Mouse (Mus musculus) heart, embryonic 14.5 days (tissue): ENCODE results near the gene Pamr1. TPM values are rescaled to one million over a fixed set of nuclear protein-coding genes. Genes with fewer than 3 reads are reported as not detected.

Source experiments
- ATAC-seq: fragments of 200-750 bp; cut with Nextera tagmentation; 2 replicates; pipeline ENCODE4 v1.8.0; 2017; ENCODE audit warnings: low read depth, moderate TSS enrichment; ENCODE audit not compliant: insufficient number of reproducible peaks, insufficient read depth, low FRiP score
- H3K27ac ChIP-seq, 2 experiments: fragments of 200-500 bp in 1 of 2; fragments of 300-500 bp in 1 of 2; sonication (generic) in 1 of 2; replicated peaks in 1 of 2; 2 replicates each; pipeline ENCODE4 v1.5.1; 2012 to 2014; ENCODE audit warnings: low read depth in 2 of 2, low read length in 2 of 2, control low read depth in 1 of 2, mild to moderate bottlenecking in 1 of 2, mixed read lengths in 1 of 2; ENCODE audit not compliant: control insufficient read depth in 1 of 2, insufficient read depth in 1 of 2
- H3K27me3 ChIP-seq: fragments of 300-500 bp; sonication (generic); 2 replicates; pipeline ENCODE4 v1.6.1; 2014; ENCODE audit warnings: mild to moderate bottlenecking, low read length, control low read depth; ENCODE audit not compliant: control insufficient read depth, insufficient read depth
- H3K36me3 ChIP-seq: fragments of 300-500 bp; sonication (generic); 2 replicates; pipeline ENCODE4 v1.6.1; 2014; ENCODE audit warnings: mild to moderate bottlenecking, control low read depth, low read length, mixed read lengths; ENCODE audit not compliant: control insufficient read depth, insufficient read depth
- H3K4me1 ChIP-seq, 2 experiments: fragments of 200-500 bp in 1 of 2; fragments of 300-500 bp in 1 of 2; sonication (generic) in 1 of 2; 2 replicates each; pipeline ENCODE4 v1.6.1; 2012 to 2014; ENCODE audit warnings: low read length in 2 of 2, control low read depth in 1 of 2, mixed read lengths in 1 of 2; ENCODE audit not compliant: control insufficient read depth in 2 of 2, insufficient read depth in 2 of 2
- H3K4me2 ChIP-seq: fragments of 300-500 bp; sonication (generic); 2 replicates; pipeline ENCODE4 v1.6.1; 2014; ENCODE audit warnings: mild to moderate bottlenecking, low read length
- H3K4me3 ChIP-seq, 2 experiments: fragments of 200-500 bp in 1 of 2; fragments of 300-500 bp in 1 of 2; sonication (generic) in 1 of 2; 2 replicates each; pipeline ENCODE4 v1.5.1; 2012 to 2014; ENCODE audit warnings: low read length in 2 of 2, mild to moderate bottlenecking in 2 of 2, control low read depth in 1 of 2, low read depth in 1 of 2, moderate library complexity in 1 of 2; ENCODE audit not compliant: control insufficient read depth in 1 of 2, insufficient read depth in 1 of 2
- H3K9ac ChIP-seq: fragments of 300-500 bp; sonication (generic); 2 replicates; pipeline ENCODE4 v1.6.1; 2014; ENCODE audit warnings: mild to moderate bottlenecking, low read length
- H3K9me3 ChIP-seq: fragments of 300-500 bp; sonication (generic); 2 replicates; pipeline ENCODE4 v1.6.1; 2016; ENCODE audit warnings: low read length, control low read depth; ENCODE audit not compliant: control insufficient read depth
- WGBS: fragments of 180-500 bp; shearing (Covaris S2); extraction: QIAGEN DNeasy Blood & Tissue Kit; methylation state at CpG from one replicate; pipeline ENCODE4 v1.1.7; 2014; 5-methylcytosine and 5-hydroxymethylcytosine counted together
- polyA plus RNA-seq: library from polyadenylated mRNA; unstranded; fragments of >200 nt; fragmentation: Nextera tagmentation; extraction: Ambion mirVana; gene quantifications from 2 replicates; pipeline ENCODE4 v1.2.1, GENCODE M21; 2014

Pamr1 gene
- polyA plus RNA-seq, 1 experiment from 2014 or later: 1.5 TPM

DNA sequence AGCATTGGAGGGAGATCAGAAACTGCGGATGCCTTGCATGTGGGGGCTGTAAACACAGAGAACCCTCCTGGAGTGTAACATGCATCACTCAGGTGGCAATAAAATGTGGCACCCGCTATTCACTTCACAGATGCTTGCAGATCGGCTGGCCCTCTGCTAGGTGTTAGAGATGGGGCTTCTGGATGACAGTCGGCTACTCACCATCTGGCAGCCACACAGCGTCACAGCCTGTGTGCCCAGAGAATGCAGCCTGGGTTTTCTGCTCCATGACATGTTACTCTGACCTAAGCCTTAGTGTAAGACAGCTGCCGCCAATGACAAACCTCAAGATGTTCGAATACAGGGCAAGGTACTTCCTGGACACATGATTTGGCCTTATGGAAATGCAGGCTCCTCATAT, 131.5 kb downstream of the Pamr1 start:
- no peak for ATAC-seq
- WGBS: 69% methylated on average over 7 of the region's 7 CpGs
- H3K9ac ChIP-seq: no peak overlapping the region
- H3K27ac ChIP-seq: no peak overlapping the region
- no peak overlapping the region for H3K4me3 ChIP-seq
- H3K4me1 ChIP-seq: no peaks in the 10 kb centered on the region
- H3K36me3 ChIP-seq: no peaks in the 10 kb centered on the region
- no peak overlapping the region for H3K4me2 ChIP-seq
- H3K27me3 ChIP-seq: no peaks in the 10 kb centered on the region; the same call in 1 of the 2 replicates
- H3K9me3 ChIP-seq: no peaks in the 10 kb centered on the region

DNA sequence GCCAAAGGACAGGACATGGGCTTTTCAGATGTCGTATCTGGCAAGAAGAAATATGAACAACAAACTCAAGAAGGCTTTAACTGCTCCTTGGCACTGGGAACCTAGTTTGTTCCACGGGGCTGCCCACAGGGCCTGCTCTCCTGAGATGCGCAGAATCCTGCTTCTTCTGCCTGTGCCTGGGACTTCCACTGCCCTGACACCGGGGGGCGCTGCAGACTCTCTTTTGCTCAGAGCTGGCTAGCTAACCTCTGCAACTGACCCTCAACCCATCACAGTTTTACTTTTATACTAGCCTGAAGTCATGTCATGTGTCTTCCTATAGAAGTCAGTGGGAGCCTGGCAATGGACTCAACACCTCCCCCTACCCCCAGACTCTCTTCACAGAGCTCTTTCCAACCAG, 132.4 kb downstream of the Pamr1 start:
- 46% methylated on average over 5 of the region's 5 CpGs for WGBS
- Histone ChIP-seq H3K27me3 (no peaks in the 10 kb centered on the region; the same call in 1 of the 2 replicates), H3K4me3 (no peak overlapping the region), H3K4me2 (no peak overlapping the region), H3K9ac (no peak overlapping the region), H3K36me3 (no peaks in the 10 kb centered on the region), H3K27ac (no peak overlapping the region), H3K4me1 (no peaks in the 10 kb centered on the region), H3K9me3 (no peaks in the 10 kb centered on the region)
- ATAC-seq: no peak

DNA sequence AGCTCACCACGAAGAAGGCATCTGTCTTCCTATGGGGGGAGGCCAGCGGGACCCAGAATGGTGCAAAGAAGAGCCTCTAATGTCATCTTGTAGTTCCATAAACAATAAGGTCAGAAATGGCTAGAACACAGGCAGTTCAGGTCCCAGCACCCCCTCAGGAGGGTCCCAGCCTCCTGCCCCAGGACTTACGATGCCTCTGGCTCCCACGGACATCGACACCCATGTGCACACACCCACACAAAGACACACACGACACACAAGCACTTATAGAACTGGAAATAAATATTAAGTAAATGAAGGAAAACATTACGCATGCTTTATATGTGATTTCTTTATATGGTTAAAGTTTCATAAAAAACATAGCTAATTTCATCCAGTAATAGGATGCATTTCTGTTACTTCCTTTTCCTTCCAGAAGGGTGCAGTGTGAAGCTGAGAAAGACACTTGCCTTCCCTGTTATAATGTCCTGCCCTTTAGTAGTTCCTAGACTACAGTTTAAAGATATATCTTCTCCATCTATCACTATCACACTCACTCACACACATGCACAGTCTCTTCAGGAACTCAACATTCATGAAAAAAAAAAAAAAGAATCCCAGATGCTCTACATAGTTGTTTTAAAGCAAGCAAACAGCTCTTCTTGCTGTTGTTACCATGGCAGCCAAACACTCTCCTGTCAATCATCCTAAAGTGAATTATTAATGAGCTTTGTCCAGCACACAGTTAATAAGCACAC, 135.7 kb downstream of the Pamr1 start:
- no peaks in the 10 kb centered on the region for H3K9me3 ChIP-seq
- H3K4me1 ChIP-seq: no peaks in the 10 kb centered on the region
- H3K9ac ChIP-seq: no peak overlapping the region
- no peaks in the 10 kb centered on the region for H3K36me3 ChIP-seq
- H3K27ac ChIP-seq: no peak overlapping the region
- no peak for ATAC-seq
- H3K4me2 ChIP-seq: no peak overlapping the region
- no peak overlapping the region for H3K4me3 ChIP-seq
- H3K27me3 ChIP-seq: no peaks in the 10 kb centered on the region; the same call in 1 of the 2 replicates
- 82% methylated on average over 7 of the region's 7 CpGs for WGBS

GRCm38 (mm10) chr2:102686108-102686450, 136.3 kb downstream of the Pamr1 start:
- Histone ChIP-seq H3K4me1 (no peaks in the 10 kb centered on the region), H3K9me3 (no peaks in the 10 kb centered on the region), H3K9ac (no peak overlapping the region), H3K27ac (no peak overlapping the region), H3K36me3 (no peaks in the 10 kb centered on the region), H3K27me3 (no peaks in the 10 kb centered on the region; the same call in 1 of the 2 replicates), H3K4me3 (no peak overlapping the region), H3K4me2 (no peak overlapping the region)
- ATAC-seq: no peak
- WGBS: 68% methylated on average over 9 of the region's 9 CpGs

Other genes starting within 250 kb of the Pamr1 start
- gene Trim44, start 142.2 kb upstream of the Pamr1 start, polyA plus RNA-seq: 33.0 and 35.0 TPM in 2 replicates
- gene Fjx1, start 97.5 kb upstream of the Pamr1 start, polyA plus RNA-seq: 1.8 and 2.3 TPM in 2 replicates
- gene Slc1a2, start 108.6 kb downstream of the Pamr1 start, polyA plus RNA-seq: 0.28 and 0.32 TPM in 2 replicates